Mouse (Mus musculus): ENCODE results near the gene Tbcd. TPM values are rescaled to one million over a fixed set of nuclear protein-coding genes. Genes with fewer than 3 reads are reported as not detected.

The Tbcd gene
- polyA plus RNA-seq, 1 experiment: 76.8 TPM

- no peak overlapping the region for H3K4me3 ChIP-seq (replicated peaks; ENCODE audit: insufficient read depth, low read depth, low read length)
- H3K27ac ChIP-seq (ENCODE audit: insufficient read depth, low read length): no peak overlapping the region
- no peak for DNase-seq
- H3K27me3 ChIP-seq (ENCODE audit: control insufficient read depth, insufficient read depth, low read length): no peaks in the 10 kb centered on the region
- H3K4me1 ChIP-seq (ENCODE audit: control insufficient read depth, insufficient read depth, low read length): no peaks in the 10 kb centered on the region
- WGBS: 82% methylated on average over 2 of the region's 2 CpGs
- TF ChIP-seq CTCF (IDR thresholded peaks at IDR 0.05; ENCODE audit: borderline replicate concordance, insufficient read depth, low read depth, low read length): no peak
- no peak for TF ChIP-seq POLR2A (IDR thresholded peaks at IDR 0.05; ENCODE audit: borderline replicate concordance, insufficient read depth, low read length)
Observed at GRCm38 (mm10) chr11:121481129-121481528, 29.4 kb downstream of the Tbcd start.

GRCm38 (mm10) chr11:121485882-121486281 is 34.1 kb downstream of the Tbcd start:
- WGBS: 89% methylated on average over 9 of the region's 9 CpGs
- no peaks in the 10 kb centered on the region for H3K27me3 ChIP-seq (ENCODE audit: control insufficient read depth, insufficient read depth, low read length)
- H3K4me1 ChIP-seq (ENCODE audit: control insufficient read depth, insufficient read depth, low read length): no peaks in the 10 kb centered on the region
- H3K4me3 ChIP-seq (replicated peaks; ENCODE audit: insufficient read depth, low read depth, low read length): no peak overlapping the region
- TF ChIP-seq POLR2A (IDR thresholded peaks at IDR 0.05; ENCODE audit: borderline replicate concordance, insufficient read depth, low read length) (no peak), CTCF (IDR thresholded peaks at IDR 0.05; ENCODE audit: borderline replicate concordance, insufficient read depth, low read depth, low read length) (no peak)
- no peak for DNase-seq
- no peak overlapping the region for H3K27ac ChIP-seq (ENCODE audit: insufficient read depth, low read length)

GRCm38 (mm10) chr11:121490651-121491050 is 38.9 kb downstream of the Tbcd start:
- H3K4me1 ChIP-seq (ENCODE audit: control insufficient read depth, insufficient read depth, low read length): no peaks in the 10 kb centered on the region
- H3K4me3 ChIP-seq (replicated peaks; ENCODE audit: insufficient read depth, low read depth, low read length): no peak overlapping the region
- H3K27ac ChIP-seq (ENCODE audit: insufficient read depth, low read length): no peak overlapping the region
- no peaks in the 10 kb centered on the region for H3K27me3 ChIP-seq (ENCODE audit: control insufficient read depth, insufficient read depth, low read length)
- no peak for TF ChIP-seq CTCF (IDR thresholded peaks at IDR 0.05; ENCODE audit: borderline replicate concordance, insufficient read depth, low read depth, low read length)
- no peak for DNase-seq

GRCm38 (mm10) chr11:121500595-121500994 is 48.8 kb downstream of the Tbcd start:
- TF ChIP-seq CTCF (IDR thresholded peaks at IDR 0.05; ENCODE audit: borderline replicate concordance, insufficient read depth, low read depth, low read length): no peak
- no peak for TF ChIP-seq POLR2A (IDR thresholded peaks at IDR 0.05; ENCODE audit: borderline replicate concordance, insufficient read depth, low read length)
- no peaks in the 10 kb centered on the region for H3K4me1 ChIP-seq (ENCODE audit: control insufficient read depth, insufficient read depth, low read length)
- H3K27me3 ChIP-seq (ENCODE audit: control insufficient read depth, insufficient read depth, low read length): no peaks in the 10 kb centered on the region
- no peak overlapping the region for H3K27ac ChIP-seq (ENCODE audit: insufficient read depth, low read length)
- DNase-seq: no peak
- H3K4me3 ChIP-seq (replicated peaks; ENCODE audit: insufficient read depth, low read depth, low read length): no peak overlapping the region

GRCm38 (mm10) chr11:121501525-121501924 is 49.8 kb downstream of the Tbcd start:
- Histone ChIP-seq H3K27me3 (ENCODE audit: control insufficient read depth, insufficient read depth, low read length) (no peaks in the 10 kb centered on the region), H3K4me1 (ENCODE audit: control insufficient read depth, insufficient read depth, low read length) (no peaks in the 10 kb centered on the region), H3K4me3 (replicated peaks; ENCODE audit: insufficient read depth, low read depth, low read length) (no peak overlapping the region), H3K27ac (ENCODE audit: insufficient read depth, low read length) (no peak overlapping the region)
- WGBS: 91% methylated on average over 4 of the region's 4 CpGs
- TF ChIP-seq CTCF (IDR thresholded peaks at IDR 0.05; ENCODE audit: borderline replicate concordance, insufficient read depth, low read depth, low read length) (no peak), POLR2A (IDR thresholded peaks at IDR 0.05; ENCODE audit: borderline replicate concordance, insufficient read depth, low read length) (no peak)
- DNase-seq: no peak

GRCm38 (mm10) chr11:121502000-121502860 is 50.5 kb downstream of the Tbcd start:
- Histone ChIP-seq H3K4me1 (ENCODE audit: control insufficient read depth, insufficient read depth, low read length) (no peaks in the 10 kb centered on the region), H3K27ac (ENCODE audit: insufficient read depth, low read length) (no peak overlapping the region), H3K27me3 (ENCODE audit: control insufficient read depth, insufficient read depth, low read length) (no peaks in the 10 kb centered on the region), H3K4me3 (replicated peaks; ENCODE audit: insufficient read depth, low read depth, low read length) (no peak overlapping the region)
- 66% methylated on average over 4 of the region's 4 CpGs for WGBS
- DNase-seq: no peak
- TF ChIP-seq CTCF (IDR thresholded peaks at IDR 0.05; ENCODE audit: borderline replicate concordance, insufficient read depth, low read depth, low read length): no peak
- no peak for TF ChIP-seq POLR2A (IDR thresholded peaks at IDR 0.05; ENCODE audit: borderline replicate concordance, insufficient read depth, low read length)

- peaks cover 8% of the 10 kb centered on the region for H3K4me1 ChIP-seq (ENCODE audit: control insufficient read depth, insufficient read depth, low read length)
- H3K4me3 ChIP-seq (replicated peaks; ENCODE audit: insufficient read depth, low read depth, low read length): no peak overlapping the region
- TF ChIP-seq POLR2A (IDR thresholded peaks at IDR 0.05; ENCODE audit: borderline replicate concordance, insufficient read depth, low read length) (no peak), CTCF (IDR thresholded peaks at IDR 0.05; ENCODE audit: borderline replicate concordance, insufficient read depth, low read depth, low read length) (no peak)
- no peak for DNase-seq
- no peak overlapping the region for H3K27ac ChIP-seq (ENCODE audit: insufficient read depth, low read length)
- H3K27me3 ChIP-seq (ENCODE audit: control insufficient read depth, insufficient read depth, low read length): no peaks in the 10 kb centered on the region
- 87% methylated on average over 4 of the region's 4 CpGs for WGBS
Observed at GRCm38 (mm10) chr11:121508478-121508877, 56.7 kb downstream of the Tbcd start.

- Histone ChIP-seq H3K27ac (ENCODE audit: insufficient read depth, low read length) (no peak overlapping the region), H3K4me3 (replicated peaks; ENCODE audit: insufficient read depth, low read depth, low read length) (no peak overlapping the region), H3K4me1 (ENCODE audit: control insufficient read depth, insufficient read depth, low read length) (peaks cover 8% of the 10 kb centered on the region), H3K27me3 (ENCODE audit: control insufficient read depth, insufficient read depth, low read length) (no peaks in the 10 kb centered on the region)
- DNase-seq: no peak
- no peak for TF ChIP-seq CTCF (IDR thresholded peaks at IDR 0.05; ENCODE audit: borderline replicate concordance, insufficient read depth, low read depth, low read length)
- no peak for TF ChIP-seq POLR2A (IDR thresholded peaks at IDR 0.05; ENCODE audit: borderline replicate concordance, insufficient read depth, low read length)
- WGBS: 94% methylated on average over 9 of the region's 9 CpGs
Observed at GRCm38 (mm10) chr11:121510512-121511246, 58.9 kb downstream of the Tbcd start.

Data from cerebellum, adult 2 months (tissue).